Mouse (Mus musculus) stomach, embryonic 14.5 days (tissue): ENCODE measurements around the gene Olfr1195. TPM values are rescaled to one million over a fixed set of nuclear protein-coding genes. Genes with fewer than 3 reads are reported as not detected.
"Not testable (repeated sequence)": the region's sequence is repeated elsewhere in the genome, so short reads cannot be mapped to it uniquely, and the experiment has no call there.

ENCODE experiments used
- ATAC-seq: fragments of 200-750 bp; cut with Nextera tagmentation; 2 replicates; pipeline ENCODE4 v1.8.0; 2017; ENCODE audit warnings: low read depth, moderate TSS enrichment; ENCODE audit not compliant: insufficient number of reproducible peaks, insufficient read depth, low FRiP score
- H3K27ac ChIP-seq: fragments of 300-500 bp; sonication (generic); 2 replicates; pipeline ENCODE4 v1.5.1; 2014; ENCODE audit warnings: mild to moderate bottlenecking, low read length, moderate library complexity, mixed read lengths
- H3K27me3 ChIP-seq: fragments of 300-500 bp; sonication (generic); 2 replicates; pipeline ENCODE4 v1.6.1; 2014; ENCODE audit warnings: low read length, control low read depth, mixed read lengths; ENCODE audit not compliant: control insufficient read depth, insufficient read depth
- H3K36me3 ChIP-seq: fragments of 300-500 bp; sonication (generic); 2 replicates; pipeline ENCODE4 v1.6.1; 2014; ENCODE audit warnings: mild to moderate bottlenecking, control low read depth, low read length, moderate library complexity, mixed read lengths; ENCODE audit not compliant: control insufficient read depth, insufficient read depth
- H3K4me1 ChIP-seq: fragments of 300-500 bp; sonication (generic); 2 replicates; pipeline ENCODE4 v1.6.1; 2014; ENCODE audit warnings: low read length, control low read depth, mixed read lengths; ENCODE audit not compliant: control insufficient read depth, insufficient read depth
- H3K4me2 ChIP-seq: fragments of 300-500 bp; sonication (generic); replicated peaks from 2 replicates; pipeline ENCODE4 v1.6.1; 2014; ENCODE audit warnings: low read depth, low read length, control low read depth
- H3K4me3 ChIP-seq: fragments of 300-500 bp; sonication (generic); 2 replicates; pipeline ENCODE4 v1.5.1; 2014; ENCODE audit warnings: low read depth, low read length, control low read depth
- H3K9ac ChIP-seq: fragments of 300-500 bp; sonication (generic); replicated peaks from 2 replicates; pipeline ENCODE4 v1.6.1; 2014; ENCODE audit warnings: low read depth, mild to moderate bottlenecking, control low read depth, low read length, moderate library complexity, mixed read lengths
- H3K9me3 ChIP-seq: fragments of 300-500 bp; sonication (generic); 2 replicates; pipeline ENCODE4 v1.6.1; 2016; ENCODE audit warnings: low read depth, low read length, control low read depth; ENCODE audit not compliant: control insufficient read depth
- WGBS: fragments of 180-500 bp; shearing (Covaris S2); extraction: QIAGEN DNeasy Blood & Tissue Kit; methylation state at CpG from one replicate; pipeline ENCODE4 v1.1.7; 2014; 5-methylcytosine and 5-hydroxymethylcytosine counted together
- polyA plus RNA-seq: library from polyadenylated mRNA; unstranded; fragments of >200 nt; fragmentation: Nextera tagmentation; extraction: Ambion mirVana; gene quantifications from 2 replicates; pipeline ENCODE4 v1.2.1, GENCODE M21; 2014

Gene Olfr1195
- polyA plus RNA-seq: not detected in 2 replicates

DNA sequence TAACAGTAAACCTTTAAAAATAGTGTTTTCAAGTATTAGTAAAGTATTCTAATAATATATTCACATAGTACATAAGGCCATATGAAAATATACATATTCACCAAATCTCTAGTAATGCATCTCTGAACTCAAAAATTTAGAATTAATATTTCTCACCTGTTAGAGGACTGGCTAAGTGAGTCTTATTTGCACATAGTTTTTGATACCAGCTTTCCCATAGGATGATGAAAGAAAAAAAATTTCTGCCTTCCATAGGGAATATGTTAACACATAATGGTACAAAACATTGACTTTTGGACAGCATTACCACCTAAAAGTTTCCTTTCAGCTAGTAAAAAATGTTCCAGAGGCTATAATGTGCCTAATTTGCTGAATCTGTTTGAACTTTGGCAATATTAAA is at the start of gene Olfr1195:
Gene Olfr1195, minus strand, starts transcription at position 101 of the 400 bp plus-strand sequence.
- no peaks in the 10 kb centered on the region for H3K27me3 ChIP-seq
- no peaks in the 10 kb centered on the region for H3K36me3 ChIP-seq
- H3K4me3 ChIP-seq: no peak within 1 kb of the TSS
- no peak within 1 kb of the TSS for H3K9ac ChIP-seq
- no peak for ATAC-seq
- no peaks in the 10 kb centered on the region for H3K9me3 ChIP-seq
- no peaks in the 10 kb centered on the region for H3K4me1 ChIP-seq
- H3K4me2 ChIP-seq: no peak within 1 kb of the TSS
- H3K27ac ChIP-seq: no peak within 1 kb of the TSS

DNA sequence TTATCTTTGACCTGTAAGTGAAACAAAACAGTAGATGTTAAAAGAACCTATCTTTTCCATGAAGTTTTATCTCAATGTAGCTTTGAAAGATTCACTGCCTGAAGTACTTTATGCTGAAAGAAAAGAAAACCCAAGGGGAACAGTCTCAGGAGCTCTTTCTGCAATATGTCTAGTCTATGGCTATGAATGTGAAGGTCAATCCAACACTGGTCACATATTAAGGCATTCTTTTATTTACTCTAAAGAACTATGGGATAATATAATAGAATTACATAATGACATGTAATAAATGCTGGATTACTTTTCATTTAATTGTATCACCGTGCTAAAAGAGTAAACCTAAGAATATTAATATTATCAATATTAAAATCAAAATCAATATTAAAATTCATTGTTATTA is 43.3 kb upstream of the Olfr1195 start, which contains the start of gene Olfr1197:
Gene Olfr1197, minus strand, starts transcription at position 101 of the 400 bp plus-strand sequence.
- no peak within 1 kb of the TSS for H3K27ac ChIP-seq
- WGBS: 85% methylated on average over 1 of the region's 1 CpGs
- H3K36me3 ChIP-seq: no peaks in the 10 kb centered on the region
- H3K9ac ChIP-seq: no peak within 1 kb of the TSS
- no peaks in the 10 kb centered on the region for H3K4me1 ChIP-seq
- H3K9me3 ChIP-seq: no peaks in the 10 kb centered on the region
- ATAC-seq: no peak
- H3K27me3 ChIP-seq: no peaks in the 10 kb centered on the region
- H3K4me2 ChIP-seq: no peak within 1 kb of the TSS
- no peak within 1 kb of the TSS for H3K4me3 ChIP-seq

DNA sequence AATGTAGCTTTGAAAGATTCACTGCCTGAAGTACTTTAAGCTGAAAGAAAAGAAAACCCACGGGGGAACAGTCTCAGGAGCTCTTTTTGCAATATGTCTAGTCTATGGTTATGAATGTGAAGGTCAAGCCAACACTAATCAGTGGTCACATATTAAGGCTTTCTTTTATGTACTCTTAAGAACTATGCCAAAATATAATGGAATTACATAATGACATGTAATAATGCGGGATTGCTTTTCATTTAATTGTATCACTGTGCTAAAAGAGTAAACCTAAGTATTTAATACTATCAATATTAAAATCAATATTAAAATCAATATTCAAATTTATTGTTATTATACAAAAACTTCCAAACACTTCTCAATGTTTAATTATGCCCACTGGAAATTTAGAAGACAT is 15.5 kb upstream of the Olfr1195 start, which contains the start of gene Olfr1196:
Gene Olfr1196, minus strand, starts transcription at position 101 of the 400 bp plus-strand sequence.
- Histone ChIP-seq H3K27ac (no peak within 1 kb of the TSS), H3K9me3 (no peaks in the 10 kb centered on the region), H3K36me3 (no peaks in the 10 kb centered on the region), H3K4me2 (no peak within 1 kb of the TSS), H3K27me3 (no peaks in the 10 kb centered on the region), H3K4me1 (no peaks in the 10 kb centered on the region), H3K4me3 (no peak within 1 kb of the TSS), H3K9ac (no peak within 1 kb of the TSS)
- WGBS: 84% methylated on average over 2 of the region's 2 CpGs
- no peak for ATAC-seq

DNA sequence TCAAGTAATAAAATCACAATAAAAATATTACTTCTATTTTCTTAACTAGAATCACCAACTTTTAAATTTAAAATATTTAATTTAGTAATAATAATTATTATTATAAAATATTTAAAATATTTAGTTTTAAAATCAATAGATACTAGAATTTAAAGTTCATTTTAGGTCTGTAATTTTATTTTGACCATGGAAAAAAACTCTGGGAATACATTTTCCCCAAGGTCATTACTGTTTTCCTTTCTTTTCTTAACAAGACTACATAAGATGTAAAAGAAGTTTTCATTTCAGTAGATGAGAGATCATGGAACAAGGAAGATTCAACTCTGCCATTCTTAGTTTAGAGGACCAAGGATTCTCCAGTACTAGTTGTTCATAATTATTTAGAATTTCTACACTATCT is 13.7 kb downstream of the Olfr1195 start, which contains the start of gene Olfr1193:
Gene Olfr1193, plus strand, starts transcription at position 301 of the 400 bp plus-strand sequence.
- not testable (repeated sequence) for ATAC-seq, H3K4me3 ChIP-seq, H3K27ac ChIP-seq, H3K9ac ChIP-seq, H3K4me2 ChIP-seq, H3K9me3 ChIP-seq, H3K27me3 ChIP-seq, H3K36me3 ChIP-seq, H3K4me1 ChIP-seq

DNA sequence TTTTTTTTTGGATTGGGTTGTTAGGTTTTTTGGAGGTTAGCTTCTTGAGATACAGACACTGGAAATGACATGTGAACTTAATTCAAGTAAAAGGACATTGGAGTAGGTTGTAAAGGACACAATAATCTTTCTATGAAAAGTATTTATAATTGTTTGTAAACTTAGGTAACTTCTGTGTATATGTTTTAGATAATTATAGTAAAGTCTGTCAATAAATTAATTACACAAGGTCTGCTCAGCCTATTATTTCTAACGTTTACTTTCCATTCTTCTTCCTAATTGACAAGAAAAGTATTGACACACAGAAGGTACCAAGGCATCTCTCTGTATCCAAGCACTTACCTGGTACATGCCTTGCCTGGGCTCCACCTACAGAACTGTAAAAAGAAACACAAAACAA is 40.8 kb downstream of the Olfr1195 start, which contains the start of gene Olfr1192-ps1:
Gene Olfr1192-ps1, plus strand, starts transcription at position 301 of the 400 bp plus-strand sequence.
- Histone ChIP-seq H3K4me1 (no peaks in the 10 kb centered on the region), H3K36me3 (no peaks in the 10 kb centered on the region), H3K9me3 (no peaks in the 10 kb centered on the region), H3K4me3 (no peak within 1 kb of the TSS), H3K27me3 (no peaks in the 10 kb centered on the region), H3K9ac (no peak within 1 kb of the TSS), H3K4me2 (no peak within 1 kb of the TSS), H3K27ac (no peak within 1 kb of the TSS)
- ATAC-seq: no peak
- WGBS: 28% methylated on average over 1 of the region's 1 CpGs

DNA sequence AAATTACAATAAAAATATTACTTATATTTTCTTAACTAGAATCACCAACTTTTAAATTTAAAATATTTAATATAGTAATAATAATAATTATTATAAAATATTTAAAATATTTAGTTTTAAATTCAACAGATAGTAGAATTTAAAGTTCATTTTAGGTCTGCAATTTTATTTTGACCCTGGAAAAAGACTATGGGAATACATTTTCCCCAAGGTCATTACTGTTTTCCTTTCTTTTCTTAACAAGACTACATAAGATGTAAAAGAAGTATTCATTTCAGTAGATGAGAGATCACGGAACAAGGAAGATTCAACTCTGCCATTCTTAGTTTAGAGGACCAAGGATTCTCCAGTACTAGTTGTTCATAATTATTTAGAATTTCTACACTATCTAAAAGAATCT is 48.7 kb downstream of the Olfr1195 start, which contains the start of gene Olfr1191-ps1:
Gene Olfr1191-ps1, plus strand, starts transcription at position 301 of the 400 bp plus-strand sequence.
- H3K27ac ChIP-seq, H3K4me1 ChIP-seq, ATAC-seq, H3K36me3 ChIP-seq, H3K4me3 ChIP-seq, H3K27me3 ChIP-seq, H3K9ac ChIP-seq, H3K9me3 ChIP-seq, H3K4me2 ChIP-seq: not testable (repeated sequence)
- 90% methylated on average over 1 of the region's 1 CpGs for WGBS

Other genes starting within 250 kb of the Olfr1195 start
- not detected in 2 replicates for gene Gm13757, start 240.1 kb downstream of the Olfr1195 start, polyA plus RNA-seq
- gene Olfr1183, start 234.3 kb downstream of the Olfr1195 start, polyA plus RNA-seq: not detected in 2 replicates
- gene Olfr1184, start 205.6 kb downstream of the Olfr1195 start, polyA plus RNA-seq: not detected in 2 replicates
- gene Olfr1185-ps1, start 195.9 kb downstream of the Olfr1195 start, polyA plus RNA-seq: not detected in 2 replicates
- gene Olfr1186, start 170.6 kb downstream of the Olfr1195 start, polyA plus RNA-seq: not detected in 2 replicates
- not detected in 2 replicates for gene Olfr1188, start 132.3 kb downstream of the Olfr1195 start, polyA plus RNA-seq
- gene Olfr1189, start 102.7 kb downstream of the Olfr1195 start, polyA plus RNA-seq: not detected in 2 replicates
- gene Olfr1191-ps1, start 48.6 kb downstream of the Olfr1195 start, polyA plus RNA-seq: not detected in 2 replicates
- not detected in 2 replicates for gene Olfr1192-ps1, start 40.7 kb downstream of the Olfr1195 start, polyA plus RNA-seq
- gene Olfr1193, start 13.6 kb downstream of the Olfr1195 start, polyA plus RNA-seq: not detected in 2 replicates
- gene Olfr1196, start 15.4 kb upstream of the Olfr1195 start, polyA plus RNA-seq: not detected in 2 replicates
- gene Olfr1197, start 43.2 kb upstream of the Olfr1195 start, polyA plus RNA-seq: not detected in 2 replicates
- gene Olfr1198, start 62.2 kb upstream of the Olfr1195 start, polyA plus RNA-seq: not detected in 2 replicates
- not detected in 2 replicates for gene Olfr1199, start 71.3 kb upstream of the Olfr1195 start, polyA plus RNA-seq
- gene Olfr1200, start 81.3 kb upstream of the Olfr1195 start, polyA plus RNA-seq: not detected in 2 replicates
- not detected in 2 replicates for gene Olfr1201, start 103.8 kb upstream of the Olfr1195 start, polyA plus RNA-seq
- not detected in 2 replicates for gene Olfr1202, start 125.3 kb upstream of the Olfr1195 start, polyA plus RNA-seq
- not detected in 2 replicates for gene Olfr1205, start 140.6 kb upstream of the Olfr1195 start, polyA plus RNA-seq
- gene Olfr1204, start 160.1 kb upstream of the Olfr1195 start, polyA plus RNA-seq: not detected in 2 replicates
- not detected in 2 replicates for gene Olfr1206, start 174.0 kb upstream of the Olfr1195 start, polyA plus RNA-seq
- gene Olfr1208, start 213.1 kb upstream of the Olfr1195 start, polyA plus RNA-seq: not detected in 2 replicates
- not detected in 2 replicates for gene Olfr1209, start 226.0 kb upstream of the Olfr1195 start, polyA plus RNA-seq
- not detected in 2 replicates for gene Olfr1211, start 248.9 kb upstream of the Olfr1195 start, polyA plus RNA-seq